In the genomic region with DNA sequence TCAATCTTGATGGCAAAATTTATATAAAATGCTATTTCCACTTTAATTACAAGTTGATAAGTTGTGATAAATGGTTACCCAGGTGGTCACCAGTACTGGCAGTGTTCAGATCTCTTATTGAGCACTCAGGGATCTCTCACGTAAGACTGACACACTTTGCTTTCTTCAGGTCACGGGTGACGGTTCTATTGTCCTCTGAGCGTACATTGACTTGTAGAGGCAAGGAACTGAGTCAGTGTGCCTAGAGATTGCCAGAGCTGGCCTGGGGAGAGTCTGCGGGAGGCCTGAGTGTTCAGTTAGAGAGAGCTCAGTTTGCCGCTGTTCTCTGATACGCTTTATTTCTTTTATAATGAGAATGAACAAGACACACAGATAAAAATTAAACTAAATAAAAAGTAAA, we compare ENCODE assay signal across 14 mouse cellular contexts.
DNase-seq lines count a peak whose midpoint lies in the region; TF ChIP-seq lines count a peak whose summit lies in the region.
"Had no signal": no experiment of that assay in that cellular context is flagged by ENCODE, and none has a peak within 500 bp of the region (broad histone marks: within the 10 kb centered on the region; RNA-seq: fewer than 3 reads in every experiment).

No protein-coding gene starts in this region.

- TF ChIP-seq POLR2A in cortical plate, adult 2 months (IDR thresholded peaks at IDR 0.05; ENCODE audit: extremely low read depth, insufficient read depth, low read length): no peak

- no peak overlapping the region for H3K4me3 ChIP-seq in layer of hippocampus, adult 2 months
- no peak overlapping the region for H3K4me3 ChIP-seq in cortical plate, adult 2 months (ENCODE audit: insufficient read depth, low read length)
- H3K4me3 ChIP-seq: heart, embryonic 12.5 days had no signal

- peak overlapping the region; percentile 90 for H3K27ac ChIP-seq in layer of hippocampus, adult 2 months
- H3K27ac ChIP-seq in cortical plate, adult 2 months (ENCODE audit: insufficient read depth, low read length): peak overlapping the region; percentile 23; the same call in 1 of the 2 replicates

- DNase-seq in embryo, embryonic 10 days (ENCODE audit: low spot score): peak; percentile 52
- no peak for DNase-seq in embryo, embryonic 9.5 days (ENCODE audit: extremely low spot score)
- no peak for DNase-seq in layer of hippocampus, adult 2 months (ENCODE audit: low spot score in 2 of 2)
- no peak for DNase-seq in layer of hippocampus, adult 11-12 months (ENCODE audit: low spot score)
- DNase-seq in retina, embryonic 14.5 days (ENCODE audit: low spot score): peak; percentile 31
- DNase-seq in thymus, postnatal 14 days: no peak
- DNase-seq in gastrocnemius, postnatal 25 days: no peak
- DNase-seq: adrenal gland, postnatal 10 days; gastrocnemius, postnatal 14 days; kidney, postnatal 14 days; layer of hippocampus, postnatal 36 days; lung, postnatal 14 days had no signal

- H3K4me1 ChIP-seq in cortical plate, adult 2 months (ENCODE audit: control insufficient read depth, insufficient read depth, low read length): peaks cover 13% of the 10 kb centered on the region

- TF ChIP-seq CTCF in layer of hippocampus, adult 2 months (conservative IDR thresholded peaks at IDR 0.05): no peak
- no peak for TF ChIP-seq CTCF in cortical plate, adult 2 months (IDR thresholded peaks at IDR 0.05; ENCODE audit: extremely low read depth, insufficient read depth, low read length)

Comparison
In these comparisons a context has a peak if more than half of its experiments do, and no peak if none do; other contexts are left out.
1. DNase-seq: peak in embryo, embryonic 10 days (single experiment) and retina, embryonic 14.5 days (single experiment); none in embryo, embryonic 9.5 days (single experiment), layer of hippocampus, adult 2 months (0 of 2), layer of hippocampus, adult 11-12 months (single experiment), thymus, postnatal 14 days (single experiment) and gastrocnemius, postnatal 25 days (single experiment).